Mouse (Mus musculus) liver, embryonic 14.5 days (tissue): ENCODE measurements around the gene Cdh11.

Experiments
- CTCF ChIP-seq: IDR thresholded peaks from 2 replicates; pipeline ENCODE4 v1.5.1; 2016; ENCODE audit warnings: antibody characterized with exemption, low read depth, control low read depth
- EP300 ChIP-seq: IDR thresholded peaks from 2 replicates; pipeline ENCODE4 v1.6.1; 2016; ENCODE audit warnings: antibody characterized with exemption, low read depth

GRCm38 (mm10) chr8:102753839-102754238 lies 31.6 kb downstream of the Cdh11 start:
- TF ChIP-seq CTCF (no peak), EP300 (no peak)
